Mouse (Mus musculus) midbrain, embryonic 13.5 days (tissue): Measurements from ENCODE around the gene Mlycd. TPM values are rescaled to one million over a fixed set of nuclear protein-coding genes. Genes with fewer than 3 reads are reported as not detected.
A peak's percentile ranks its signal among the peaks of the same experiment; 100 is the strongest.

Source experiments
- ATAC-seq: fragments of 200-750 bp; cut with Nextera tagmentation; 2 replicates; pipeline ENCODE4 v1.8.0; 2017; ENCODE audit warnings: mild to moderate bottlenecking, moderate TSS enrichment, moderate library complexity
- H3K27ac ChIP-seq: fragments of 300-500 bp; sonication (generic); 2 replicates; pipeline ENCODE4 v1.5.1; 2015; ENCODE audit warnings: inconsistent platforms, mild to moderate bottlenecking, moderate library complexity
- H3K27me3 ChIP-seq: fragments of 300-500 bp; sonication (generic); 2 replicates; pipeline ENCODE4 v1.6.1; 2015; ENCODE audit warnings: mild to moderate bottlenecking, inconsistent platforms
- H3K36me3 ChIP-seq: fragments of 300-500 bp; sonication (generic); 2 replicates; pipeline ENCODE4 v1.6.1; 2015; ENCODE audit warnings: mild to moderate bottlenecking, inconsistent platforms
- H3K4me1 ChIP-seq: fragments of 300-500 bp; sonication (generic); replicated peaks from 2 replicates; pipeline ENCODE4 v1.6.1; 2015; ENCODE audit warnings: inconsistent platforms
- H3K4me2 ChIP-seq: fragments of 300-500 bp; sonication (generic); replicated peaks from 2 replicates; pipeline ENCODE4 v1.6.1; 2015; ENCODE audit warnings: moderate library complexity, mild to moderate bottlenecking, inconsistent platforms
- H3K4me3 ChIP-seq: fragments of 300-500 bp; sonication (generic); replicated peaks from 2 replicates; pipeline ENCODE4 v1.5.1; 2015; ENCODE audit warnings: mild to moderate bottlenecking, inconsistent platforms
- H3K9ac ChIP-seq: fragments of 300-500 bp; sonication (generic); replicated peaks from 2 replicates; pipeline ENCODE4 v1.6.1; 2015; ENCODE audit warnings: mild to moderate bottlenecking, inconsistent platforms
- H3K9me3 ChIP-seq: fragments of 300-500 bp; sonication (generic); 2 replicates; pipeline ENCODE4 v1.6.1; 2016; ENCODE audit warnings: mild to moderate bottlenecking, inconsistent platforms
- WGBS: fragments of 180-500 bp; shearing (Covaris S2); methylation state at CpG from one replicate; pipeline ENCODE4 v1.1.7; 2015; 5-methylcytosine and 5-hydroxymethylcytosine counted together
- polyA plus RNA-seq: library from polyadenylated mRNA; unstranded; fragments of >200 nt; fragmentation: Nextera tagmentation; extraction: Ambion mirVana; gene quantifications from 2 replicates; pipeline ENCODE4 v1.2.1, GENCODE M21; 2015

Mlycd gene
- polyA plus RNA-seq, 1 experiment from 2014 or later = 13.8 TPM

- Histone ChIP-seq H3K9ac (no peak overlapping the region), H3K4me1 (peaks cover 5% of the 10 kb centered on the region; the same call in 1 of the 2 replicates), H3K36me3 (peaks cover 69% of the 10 kb centered on the region), H3K9me3 (no peaks in the 10 kb centered on the region), H3K27ac (no peak overlapping the region), H3K27me3 (peaks cover 4% of the 10 kb centered on the region; the same call in 1 of the 2 replicates), H3K4me3 (no peak overlapping the region), H3K4me2 (no peak overlapping the region)
- no peak for ATAC-seq
- 91% methylated on average over 8 of the region's 8 CpGs for WGBS
These were observed 13.6 kb downstream of the Mlycd start for GRCm38 (mm10) chr8:119408311-119408710.

- Histone ChIP-seq H3K36me3 (peaks cover 43% of the 10 kb centered on the region), H3K27ac (no peak overlapping the region), H3K4me3 (no peak overlapping the region), H3K27me3 (peaks cover 13% of the 10 kb centered on the region), H3K4me1 (peaks cover 5% of the 10 kb centered on the region; the same call in 1 of the 2 replicates), H3K9ac (no peak overlapping the region), H3K9me3 (no peaks in the 10 kb centered on the region), H3K4me2 (no peak overlapping the region)
- 57% methylated on average over 10 of the region's 10 CpGs for WGBS
- peak; percentile 43; the same call in 1 of the 2 replicates for ATAC-seq
These were observed 17.5 kb downstream of the Mlycd start for GRCm38 (mm10) chr8:119412037-119412734.

- Histone ChIP-seq H3K4me2 (peak overlapping the region; percentile 49), H3K27me3 (peaks cover 13% of the 10 kb centered on the region), H3K4me3 (no peak overlapping the region), H3K9me3 (no peaks in the 10 kb centered on the region), H3K36me3 (peaks cover 36% of the 10 kb centered on the region), H3K9ac (peak overlapping the region; percentile 61), H3K4me1 (peaks cover 5% of the 10 kb centered on the region; the same call in 1 of the 2 replicates), H3K27ac (no peak overlapping the region)
- 10% methylated on average over 18 of the region's 18 CpGs for WGBS
- peak; percentile 85 for ATAC-seq
These were observed 18.2 kb downstream of the Mlycd start for GRCm38 (mm10) chr8:119412735-119413498.

- Histone ChIP-seq H3K36me3 (peaks cover 29% of the 10 kb centered on the region), H3K27me3 (peaks cover 13% of the 10 kb centered on the region), H3K4me3 (no peak overlapping the region), H3K9me3 (no peaks in the 10 kb centered on the region), H3K9ac (no peak overlapping the region), H3K4me1 (peaks cover 5% of the 10 kb centered on the region; the same call in 1 of the 2 replicates), H3K27ac (no peak overlapping the region), H3K4me2 (no peak overlapping the region)
- 81% methylated on average over 10 of the region's 10 CpGs for WGBS
- no peak for ATAC-seq
These were observed 18.9 kb downstream of the Mlycd start for GRCm38 (mm10) chr8:119413605-119414004.

DNA sequence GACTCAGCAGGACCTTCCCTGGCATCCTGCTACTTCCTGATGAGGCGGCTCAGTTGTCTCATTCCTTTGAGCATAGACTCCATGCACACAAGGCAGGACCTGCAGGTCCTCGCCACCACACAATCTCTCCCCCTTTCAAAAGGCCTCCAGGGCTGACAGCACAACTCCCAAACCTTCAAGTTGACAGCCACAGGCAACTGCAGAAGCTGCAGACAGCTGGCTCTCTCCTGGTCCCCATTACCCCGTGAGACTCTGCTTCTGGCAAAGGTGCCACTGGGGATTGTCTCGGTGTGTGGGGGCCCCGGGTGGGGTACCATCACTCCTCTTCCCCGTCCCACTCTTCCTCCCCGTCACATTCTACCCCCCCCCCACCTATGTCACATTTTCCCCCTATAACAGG, 25.6 kb downstream of the Mlycd start:
- Histone ChIP-seq H3K4me1 (peaks cover 9% of the 10 kb centered on the region), H3K4me2 (no peak overlapping the region), H3K9me3 (no peaks in the 10 kb centered on the region), H3K27ac (no peak overlapping the region), H3K9ac (no peak overlapping the region), H3K4me3 (no peak overlapping the region), H3K27me3 (0 out of 2 replicates have a peak, but pooled peaks cover under 1% of the 10 kb centered on the region), H3K36me3 (no peaks in the 10 kb centered on the region)
- 74% methylated on average over 7 of the region's 7 CpGs for WGBS
- no peak for ATAC-seq

DNA sequence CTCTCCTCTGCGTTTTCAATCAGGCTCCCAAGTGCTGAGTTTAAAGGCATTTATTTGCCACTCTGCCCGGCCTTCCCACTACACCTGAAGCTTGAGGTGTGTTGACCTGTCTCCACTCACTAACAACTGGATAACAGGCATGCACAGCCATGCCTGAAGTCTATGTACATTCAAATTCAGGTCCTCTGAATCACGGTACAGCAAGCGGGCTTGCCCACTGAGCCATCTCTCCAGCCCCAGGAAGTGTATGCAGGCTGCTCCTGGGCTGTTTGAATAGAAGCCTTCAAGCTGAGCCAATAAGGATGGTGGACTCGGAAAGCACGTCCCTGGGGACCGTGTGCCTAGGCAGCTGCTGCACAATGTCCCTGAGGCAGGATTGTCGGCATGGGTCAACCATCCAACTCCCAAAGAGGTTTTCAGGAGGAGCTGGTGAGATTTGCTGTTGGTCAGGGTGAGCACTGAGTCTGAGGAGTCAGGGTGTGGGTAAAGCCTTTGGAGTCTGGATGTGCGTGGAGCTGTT, 27.0 kb downstream of the Mlycd start:
- Histone ChIP-seq H3K4me1 (peaks cover 9% of the 10 kb centered on the region), H3K9me3 (no peaks in the 10 kb centered on the region), H3K36me3 (no peaks in the 10 kb centered on the region), H3K4me2 (no peak overlapping the region), H3K4me3 (no peak overlapping the region), H3K27me3 (no peaks in the 10 kb centered on the region), H3K9ac (no peak overlapping the region), H3K27ac (no peak overlapping the region)
- no peak for ATAC-seq
- WGBS = 54% methylated on average over 9 of the region's 9 CpGs

DNA sequence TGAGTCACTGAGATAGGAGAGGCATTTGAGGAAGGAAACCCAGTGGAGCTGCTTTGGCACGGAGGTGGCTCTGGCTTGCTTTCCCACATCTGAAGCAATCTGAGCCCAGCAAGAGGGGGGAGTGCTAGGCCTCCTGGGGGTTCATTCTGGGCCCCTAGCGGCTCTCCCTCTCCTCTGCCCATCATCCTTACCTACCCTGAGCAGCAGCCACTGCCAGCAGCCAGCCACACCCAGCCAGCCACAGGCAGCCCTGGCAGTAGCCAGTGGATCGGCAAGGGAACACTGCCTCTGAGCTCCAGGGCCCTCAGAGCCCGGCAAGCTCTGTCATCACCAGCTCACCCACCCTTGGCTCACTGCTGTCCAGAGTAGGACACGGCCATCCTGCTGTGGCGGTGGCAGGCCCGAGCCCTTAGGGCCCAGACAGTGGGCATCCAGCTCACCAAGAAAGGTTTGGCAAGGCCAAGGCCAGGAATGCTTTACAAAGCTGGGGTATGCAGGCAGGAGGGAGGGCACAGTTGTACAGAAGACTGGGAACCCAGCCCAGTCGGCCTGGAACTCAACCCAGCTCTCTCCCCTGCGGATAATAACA, 27.5 kb downstream of the Mlycd start:
- no peaks in the 10 kb centered on the region for H3K27me3 ChIP-seq
- no peak for ATAC-seq
- no peak overlapping the region for H3K4me2 ChIP-seq
- no peak overlapping the region for H3K27ac ChIP-seq
- no peaks in the 10 kb centered on the region for H3K9me3 ChIP-seq
- H3K9ac ChIP-seq = no peak overlapping the region
- H3K4me3 ChIP-seq = no peak overlapping the region
- H3K36me3 ChIP-seq = no peaks in the 10 kb centered on the region
- WGBS = 63% methylated on average over 9 of the region's 9 CpGs
- peaks cover 9% of the 10 kb centered on the region for H3K4me1 ChIP-seq

GRCm38 (mm10) chr8:119423631-119424141, 29.0 kb downstream of the Mlycd start:
- no peak for ATAC-seq
- H3K9me3 ChIP-seq = no peaks in the 10 kb centered on the region
- H3K4me2 ChIP-seq = no peak overlapping the region
- peaks cover 9% of the 10 kb centered on the region for H3K4me1 ChIP-seq
- H3K4me3 ChIP-seq = no peak overlapping the region
- H3K9ac ChIP-seq = no peak overlapping the region
- H3K27me3 ChIP-seq = no peaks in the 10 kb centered on the region
- 74% methylated on average over 9 of the region's 9 CpGs for WGBS
- no peaks in the 10 kb centered on the region for H3K36me3 ChIP-seq
- no peak overlapping the region for H3K27ac ChIP-seq

DNA sequence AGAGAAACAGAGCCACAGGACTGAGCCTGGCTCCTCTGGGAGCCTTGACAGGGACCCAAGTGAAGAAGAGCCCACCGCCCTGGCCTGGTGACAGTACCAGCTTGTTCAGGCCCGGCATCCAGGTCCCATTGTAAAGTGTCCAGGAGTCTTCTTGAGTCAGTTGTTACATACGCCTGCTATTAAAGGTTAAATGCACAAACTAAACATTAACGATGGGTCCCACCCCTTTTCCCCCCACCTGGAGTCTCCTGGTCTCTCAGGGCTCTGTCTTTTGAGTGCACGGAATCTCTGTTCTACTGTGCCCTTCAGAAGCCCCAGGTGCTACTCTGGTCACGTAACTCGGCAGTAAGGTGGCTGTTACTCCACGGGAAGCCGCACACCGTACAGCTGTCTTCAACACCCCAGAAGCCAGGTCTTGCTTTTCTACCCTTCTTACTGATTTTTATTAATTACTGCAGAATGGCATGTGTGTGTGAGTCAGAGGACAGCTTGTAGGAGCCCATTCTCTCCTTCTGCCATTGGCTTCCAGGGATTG, 29.6 kb downstream of the Mlycd start:
- Histone ChIP-seq H3K4me3 (no peak overlapping the region), H3K9me3 (no peaks in the 10 kb centered on the region), H3K27ac (no peak overlapping the region), H3K9ac (no peak overlapping the region), H3K27me3 (no peaks in the 10 kb centered on the region), H3K36me3 (no peaks in the 10 kb centered on the region), H3K4me2 (no peak overlapping the region), H3K4me1 (peaks cover 9% of the 10 kb centered on the region)
- WGBS = 90% methylated on average over 10 of the region's 10 CpGs
- no peak for ATAC-seq

DNA sequence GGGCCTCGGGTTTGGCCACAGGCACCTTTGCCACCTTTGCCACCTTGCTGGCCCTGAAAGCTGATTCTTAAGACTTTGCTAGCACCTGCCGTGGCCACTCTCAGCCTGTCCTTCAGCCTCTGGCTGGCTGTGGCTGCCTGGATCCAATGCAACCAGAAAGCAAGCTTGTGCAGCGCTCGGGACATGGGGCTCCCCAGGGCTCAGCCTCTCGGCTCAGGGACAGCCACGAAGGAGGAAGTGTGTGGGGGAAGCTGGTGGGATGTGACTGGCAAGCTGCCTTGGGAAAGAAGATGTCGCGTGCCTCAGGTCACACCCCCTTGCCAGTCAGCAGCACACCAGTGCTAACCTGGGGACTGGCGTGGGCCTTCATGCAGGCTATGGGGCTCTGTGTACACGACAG, 30.1 kb downstream of the Mlycd start:
- Histone ChIP-seq H3K36me3 (no peaks in the 10 kb centered on the region), H3K27ac (peak overlapping the region; percentile 26; the same call in 1 of the 2 replicates), H3K9ac (no peak overlapping the region), H3K4me1 (peaks cover 9% of the 10 kb centered on the region), H3K4me3 (no peak overlapping the region), H3K27me3 (no peaks in the 10 kb centered on the region), H3K4me2 (no peak overlapping the region), H3K9me3 (no peaks in the 10 kb centered on the region)
- WGBS = 85% methylated on average over 10 of the region's 10 CpGs
- ATAC-seq = no peak

GRCm38 (mm10) chr8:119425533-119425932, 30.9 kb downstream of the Mlycd start:
- ATAC-seq = no peak

More at GRCm38 (mm10) chr8:119425533-119425932, 30.9 kb downstream of the Mlycd start:
- no peaks in the 10 kb centered on the region for H3K36me3 ChIP-seq
- 88% methylated on average over 10 of the region's 10 CpGs for WGBS
- H3K27ac ChIP-seq = no peak overlapping the region
- no peak overlapping the region for H3K4me3 ChIP-seq
- no peak overlapping the region for H3K9ac ChIP-seq
- no peaks in the 10 kb centered on the region for H3K27me3 ChIP-seq
- no peaks in the 10 kb centered on the region for H3K9me3 ChIP-seq
- no peak overlapping the region for H3K4me2 ChIP-seq
- peaks cover 6% of the 10 kb centered on the region for H3K4me1 ChIP-seq
